Mouse (Mus musculus) heart, embryonic 10.5 days (tissue): ENCODE results near the gene Uxs1. TPM values are rescaled to one million over a fixed set of nuclear protein-coding genes. Genes with fewer than 3 reads are reported as not detected.

Source experiments
- DNase-seq: peaks from one replicate; pipeline ENCODE4 v3.0.0-alpha.2; 2017; ENCODE audit warnings: low spot score
- H3K27ac ChIP-seq: fragments of 300-500 bp; sonication (generic); 2 replicates; pipeline ENCODE4 v1.5.1; 2016; ENCODE audit warnings: mild to moderate bottlenecking
- H3K27me3 ChIP-seq: fragments of 300-500 bp; sonication (generic); 2 replicates; pipeline ENCODE4 v1.6.1; 2016; ENCODE audit warnings: mild to moderate bottlenecking; ENCODE audit not compliant: poor library complexity, insufficient read depth, severe bottlenecking
- H3K36me3 ChIP-seq: fragments of 300-500 bp; sonication (generic); 2 replicates; pipeline ENCODE4 v1.6.1; 2016; ENCODE audit warnings: mild to moderate bottlenecking, moderate library complexity
- H3K4me1 ChIP-seq: fragments of 300-500 bp; sonication (generic); 2 replicates; pipeline ENCODE4 v1.6.1; 2016; ENCODE audit warnings: mild to moderate bottlenecking
- H3K4me3 ChIP-seq: fragments of 300-500 bp; sonication (generic); 2 replicates; pipeline ENCODE4 v1.5.1; 2016; ENCODE audit warnings: mild to moderate bottlenecking, moderate library complexity
- H3K9me3 ChIP-seq: fragments of 300-500 bp; sonication (generic); 2 replicates; pipeline ENCODE4 v1.6.1; 2016; ENCODE audit warnings: mild to moderate bottlenecking, moderate library complexity
- WGBS: fragments of 180-500 bp; shearing (Covaris S2); methylation state at CpG from one replicate; pipeline ENCODE4 v1.1.7; 2016; 5-methylcytosine and 5-hydroxymethylcytosine counted together
- polyA plus RNA-seq: library from polyadenylated mRNA; unstranded; fragments of >200 nt; fragmentation: Nextera tagmentation; extraction: Ambion mirVana; gene quantifications from 2 replicates; pipeline ENCODE4 v1.2.1, GENCODE M21; 2016

Uxs1 gene
- polyA plus RNA-seq, 1 experiment from 2014 or later, result 15.6 TPM

DNA sequence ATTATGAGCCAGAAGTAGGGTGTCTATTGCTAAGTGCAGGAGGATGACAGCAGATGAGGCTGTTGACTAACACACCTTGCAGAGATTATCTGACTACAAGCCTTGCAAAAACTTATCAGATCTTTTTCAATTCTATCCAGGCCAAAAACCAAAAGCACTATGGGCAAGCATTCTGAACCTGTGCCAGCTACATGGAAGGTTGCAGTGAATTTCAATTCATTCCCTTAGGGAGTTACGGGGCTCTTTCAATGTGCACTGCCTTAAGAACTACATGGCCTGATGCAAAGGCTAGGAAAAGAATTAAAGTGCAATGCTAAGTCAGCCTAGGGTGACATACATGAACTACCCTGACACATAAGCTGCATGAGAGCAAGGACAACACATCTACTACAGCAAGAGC is 4.2 kb downstream of the Uxs1 start:
- DNase-seq, result no peak
- no peak overlapping the region for H3K4me3 ChIP-seq
- no peaks in the 10 kb centered on the region for H3K36me3 ChIP-seq
- H3K4me1 ChIP-seq, result peaks cover 9% of the 10 kb centered on the region
- no peak overlapping the region for H3K27ac ChIP-seq
- WGBS, result 96% methylated on average over 1 of the region's 1 CpGs
- no peaks in the 10 kb centered on the region for H3K9me3 ChIP-seq
- H3K27me3 ChIP-seq, result no peaks in the 10 kb centered on the region

DNA sequence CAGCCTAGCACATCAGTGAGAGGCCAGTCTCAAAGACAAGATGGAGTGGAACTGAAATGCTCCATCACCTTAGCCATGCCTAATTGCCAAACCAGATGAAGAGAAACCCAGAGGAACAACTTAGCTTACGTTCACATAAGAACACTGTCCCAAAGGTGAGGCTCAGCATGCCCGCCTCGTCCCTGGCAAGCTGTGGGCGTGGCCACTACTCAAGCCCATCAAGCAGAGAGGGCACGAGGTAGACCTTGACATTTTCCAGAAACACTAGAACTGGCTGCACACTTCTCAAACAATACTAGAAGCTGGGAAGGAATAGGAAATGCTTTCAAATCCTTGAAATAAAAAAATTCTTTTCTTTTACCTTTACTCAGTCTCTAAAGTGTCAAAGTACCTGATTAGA is 5.0 kb downstream of the Uxs1 start:
- no peak overlapping the region for H3K27ac ChIP-seq
- peaks cover 9% of the 10 kb centered on the region for H3K4me1 ChIP-seq
- WGBS, result 63% methylated on average over 5 of the region's 5 CpGs
- H3K36me3 ChIP-seq, result no peaks in the 10 kb centered on the region
- no peaks in the 10 kb centered on the region for H3K27me3 ChIP-seq
- no peak for DNase-seq
- no peaks in the 10 kb centered on the region for H3K9me3 ChIP-seq
- H3K4me3 ChIP-seq, result no peak overlapping the region

DNA sequence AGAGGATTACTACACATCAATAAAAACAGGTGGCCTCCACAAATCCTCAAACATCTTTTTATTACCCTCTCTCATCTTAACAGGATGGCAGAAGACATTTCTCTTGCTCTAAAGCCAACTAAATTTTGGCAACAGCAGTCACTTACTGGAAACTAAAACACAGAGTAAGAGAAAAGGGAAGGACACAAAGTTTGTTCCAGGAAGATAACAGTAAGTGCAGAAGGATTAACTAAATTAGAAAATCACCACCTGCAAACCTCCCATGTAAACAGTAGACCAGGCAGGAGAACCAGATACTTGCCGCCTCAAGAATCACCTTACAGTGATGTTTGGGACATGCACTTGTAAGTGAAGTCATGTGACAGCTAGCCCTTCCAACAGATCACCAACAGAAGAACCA is 5.8 kb downstream of the Uxs1 start:
- Histone ChIP-seq H3K36me3 (no peaks in the 10 kb centered on the region), H3K27me3 (no peaks in the 10 kb centered on the region), H3K4me1 (peaks cover 9% of the 10 kb centered on the region), H3K9me3 (no peaks in the 10 kb centered on the region), H3K4me3 (no peak overlapping the region), H3K27ac (no peak overlapping the region)
- 82% methylated on average over 1 of the region's 1 CpGs for WGBS
- no peak for DNase-seq

DNA sequence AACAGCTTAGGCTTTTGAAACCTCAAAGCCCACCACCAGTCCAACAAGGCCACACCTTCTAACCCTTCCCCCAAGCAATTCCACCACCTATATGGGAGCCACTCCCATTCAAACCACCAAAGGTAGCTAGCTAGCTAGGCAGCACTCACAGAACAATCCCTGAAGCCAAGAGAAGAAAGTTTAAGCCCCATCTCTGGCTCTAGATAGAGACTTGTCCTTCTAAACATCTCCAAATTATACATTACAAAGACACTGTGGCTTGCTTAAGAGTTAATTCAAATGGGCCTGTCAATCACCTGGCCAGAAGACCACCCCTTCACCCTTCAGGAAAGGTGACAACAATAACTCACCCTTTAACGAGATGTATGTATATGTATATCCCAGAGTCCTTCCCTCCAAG is 7.0 kb downstream of the Uxs1 start:
- Histone ChIP-seq H3K4me3 (no peak overlapping the region), H3K9me3 (no peaks in the 10 kb centered on the region), H3K4me1 (no peaks in the 10 kb centered on the region), H3K36me3 (no peaks in the 10 kb centered on the region), H3K27ac (no peak overlapping the region), H3K27me3 (no peaks in the 10 kb centered on the region)
- WGBS, result 64% methylated on average over 1 of the region's 1 CpGs
- DNase-seq, result no peak

DNA sequence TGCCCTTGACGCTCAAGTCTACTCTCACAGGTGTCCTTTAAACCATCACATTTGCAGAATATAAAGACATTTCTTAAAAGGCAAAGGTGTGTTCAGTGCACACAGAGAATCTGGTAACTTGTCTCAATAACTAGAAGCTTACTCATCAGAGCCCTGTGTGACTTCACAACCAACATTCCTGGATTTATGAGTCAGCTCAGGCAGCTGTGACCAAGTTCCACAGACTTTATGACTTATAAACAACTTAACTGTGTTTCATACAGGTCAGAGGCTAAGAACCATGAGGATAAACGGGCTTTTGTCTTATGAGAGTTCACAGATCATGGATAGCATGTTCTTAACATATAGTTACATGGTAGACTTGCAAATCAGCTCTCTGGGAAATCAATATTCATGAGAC is 8.5 kb downstream of the Uxs1 start:
- Histone ChIP-seq H3K27ac (no peak overlapping the region), H3K4me3 (no peak overlapping the region), H3K27me3 (no peaks in the 10 kb centered on the region), H3K4me1 (no peaks in the 10 kb centered on the region), H3K9me3 (no peaks in the 10 kb centered on the region), H3K36me3 (no peaks in the 10 kb centered on the region)
- WGBS, result 80% methylated on average over 2 of the region's 2 CpGs
- no peak for DNase-seq

DNA sequence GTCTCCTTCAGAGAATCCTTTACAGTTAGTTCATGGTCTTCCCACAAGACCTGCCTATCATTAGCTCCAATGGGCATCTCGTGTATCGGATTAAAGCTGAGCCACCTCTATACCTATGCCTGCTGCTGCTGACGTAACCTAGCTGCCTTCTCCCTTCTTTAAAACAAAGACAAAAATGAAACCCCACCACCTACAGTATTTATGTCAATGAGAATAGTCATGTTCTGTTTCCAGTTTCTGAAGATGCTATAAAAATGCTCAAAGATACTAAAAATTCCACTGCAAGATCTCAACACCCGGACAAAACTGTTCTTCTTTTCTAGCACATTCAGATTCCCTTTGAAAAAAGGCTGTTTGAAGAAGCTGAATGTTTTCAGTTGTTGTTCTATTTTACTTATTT is 9.2 kb downstream of the Uxs1 start:
- Histone ChIP-seq H3K36me3 (no peaks in the 10 kb centered on the region), H3K27me3 (no peaks in the 10 kb centered on the region), H3K9me3 (no peaks in the 10 kb centered on the region), H3K27ac (no peak overlapping the region), H3K4me3 (no peak overlapping the region), H3K4me1 (no peaks in the 10 kb centered on the region)
- WGBS, result 88% methylated on average over 4 of the region's 4 CpGs
- DNase-seq, result no peak

DNA sequence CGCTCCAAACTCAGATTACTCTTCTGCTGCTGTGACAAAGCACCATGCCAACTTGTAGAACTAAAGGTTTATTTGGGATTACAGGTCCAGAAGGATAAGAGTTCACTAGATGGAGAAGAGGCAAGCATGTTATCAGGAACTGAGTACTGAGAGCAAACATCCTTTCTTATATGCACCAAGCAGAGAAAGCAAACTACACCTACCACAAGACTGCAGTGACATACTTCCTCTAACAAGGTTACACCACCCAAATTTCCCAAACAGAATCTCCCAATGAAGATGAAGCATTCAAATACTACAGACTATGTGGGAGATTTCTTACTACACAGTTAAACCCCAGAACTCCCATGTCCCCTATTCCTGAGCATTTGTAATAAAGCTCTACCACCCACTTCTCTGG is 15.8 kb downstream of the Uxs1 start:
- Histone ChIP-seq H3K36me3 (0 out of 2 replicates have a peak, but pooled peaks cover 8% of the 10 kb centered on the region), H3K9me3 (no peaks in the 10 kb centered on the region), H3K27ac (no peak overlapping the region), H3K4me3 (no peak overlapping the region), H3K4me1 (peaks cover 4% of the 10 kb centered on the region; the same call in 1 of the 2 replicates), H3K27me3 (no peaks in the 10 kb centered on the region)
- no peak for DNase-seq
- 94% methylated on average over 1 of the region's 1 CpGs for WGBS

DNA sequence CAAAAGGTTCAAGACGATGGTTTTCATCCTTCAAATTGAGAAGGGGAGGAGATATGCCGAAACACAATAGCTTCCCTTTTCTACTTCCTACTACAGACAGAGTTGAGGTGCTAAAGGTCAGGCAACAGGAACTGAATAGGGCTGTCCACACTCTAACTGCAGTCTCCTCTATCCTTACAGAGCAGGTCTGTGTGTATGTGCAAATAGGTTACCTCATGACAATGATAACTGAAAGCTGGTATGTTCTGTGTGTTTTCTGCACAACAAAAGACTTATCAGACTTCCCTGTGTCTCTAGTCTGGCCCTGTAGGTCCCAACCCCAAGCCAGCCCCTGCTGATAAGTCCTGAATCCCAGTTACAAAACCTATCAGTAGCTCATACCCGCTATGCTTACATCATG is 16.5 kb downstream of the Uxs1 start:
- H3K4me3 ChIP-seq, result no peak overlapping the region
- H3K36me3 ChIP-seq, result 0 out of 2 replicates have a peak, but pooled peaks cover 8% of the 10 kb centered on the region
- 69% methylated on average over 3 of the region's 3 CpGs for WGBS
- H3K9me3 ChIP-seq, result no peaks in the 10 kb centered on the region
- DNase-seq, result no peak
- H3K4me1 ChIP-seq, result peaks cover 4% of the 10 kb centered on the region; the same call in 1 of the 2 replicates
- H3K27ac ChIP-seq, result no peak overlapping the region
- no peaks in the 10 kb centered on the region for H3K27me3 ChIP-seq

DNA sequence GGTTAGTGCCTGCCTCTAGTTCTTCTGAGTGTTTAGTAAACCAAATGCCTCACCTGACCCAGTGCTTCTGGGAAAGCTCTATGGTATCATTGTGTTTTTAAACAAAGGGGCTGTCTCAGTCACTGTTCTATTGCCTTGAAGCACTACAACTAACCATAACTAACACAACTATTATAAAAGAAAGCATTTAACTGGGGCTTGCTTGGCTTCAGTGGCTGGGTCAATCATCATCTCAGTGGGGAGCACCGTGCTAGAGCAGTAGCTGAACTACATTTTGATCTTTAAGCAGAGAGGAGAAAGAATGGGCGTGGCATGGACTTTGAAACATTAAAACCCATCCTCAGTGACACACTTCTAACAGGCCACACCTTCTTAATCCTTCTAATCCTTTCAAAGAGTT is 18.2 kb downstream of the Uxs1 start:
- no peaks in the 10 kb centered on the region for H3K27me3 ChIP-seq
- 91% methylated on average over 2 of the region's 2 CpGs for WGBS
- H3K27ac ChIP-seq, result no peak overlapping the region
- no peak for DNase-seq
- H3K4me1 ChIP-seq, result peaks cover 4% of the 10 kb centered on the region; the same call in 1 of the 2 replicates
- H3K9me3 ChIP-seq, result no peaks in the 10 kb centered on the region
- 0 out of 2 replicates have a peak, but pooled peaks cover 8% of the 10 kb centered on the region for H3K36me3 ChIP-seq
- no peak overlapping the region for H3K4me3 ChIP-seq

DNA sequence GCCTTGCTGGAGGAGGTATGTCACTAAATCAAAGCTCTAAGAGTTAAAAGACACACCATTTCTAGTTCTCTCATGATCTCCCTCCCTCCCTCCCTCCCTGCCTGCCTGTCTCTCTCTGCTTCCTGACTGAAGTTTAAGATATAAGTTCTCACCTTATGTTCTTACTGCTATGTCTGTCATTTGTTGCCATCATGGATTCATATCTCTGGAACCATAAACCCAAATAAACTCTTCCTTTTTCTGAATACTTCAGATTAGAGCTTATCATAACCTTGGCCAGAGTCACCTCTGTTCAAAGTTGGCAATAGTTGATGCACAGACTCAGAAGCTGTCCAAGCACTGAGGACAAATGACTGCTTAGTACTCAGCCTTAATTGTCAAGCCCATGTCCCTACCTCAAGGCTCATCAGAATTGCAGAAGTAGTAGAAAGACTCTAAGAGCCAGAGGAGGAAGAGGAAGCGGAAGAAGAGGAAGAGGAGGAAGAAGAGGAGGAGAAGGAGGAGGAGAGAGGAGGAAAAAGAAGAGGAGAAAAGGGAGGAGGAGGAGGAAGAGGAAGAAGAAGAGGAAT is 23.6 kb downstream of the Uxs1 start:
- no peaks in the 10 kb centered on the region for H3K9me3 ChIP-seq
- H3K4me1 ChIP-seq, result no peaks in the 10 kb centered on the region
- H3K4me3 ChIP-seq, result no peak overlapping the region
- 83% methylated on average over 1 of the region's 1 CpGs for WGBS
- DNase-seq, result no peak
- H3K27ac ChIP-seq, result no peak overlapping the region
- peaks cover 11% of the 10 kb centered on the region for H3K36me3 ChIP-seq
- H3K27me3 ChIP-seq, result no peaks in the 10 kb centered on the region

DNA sequence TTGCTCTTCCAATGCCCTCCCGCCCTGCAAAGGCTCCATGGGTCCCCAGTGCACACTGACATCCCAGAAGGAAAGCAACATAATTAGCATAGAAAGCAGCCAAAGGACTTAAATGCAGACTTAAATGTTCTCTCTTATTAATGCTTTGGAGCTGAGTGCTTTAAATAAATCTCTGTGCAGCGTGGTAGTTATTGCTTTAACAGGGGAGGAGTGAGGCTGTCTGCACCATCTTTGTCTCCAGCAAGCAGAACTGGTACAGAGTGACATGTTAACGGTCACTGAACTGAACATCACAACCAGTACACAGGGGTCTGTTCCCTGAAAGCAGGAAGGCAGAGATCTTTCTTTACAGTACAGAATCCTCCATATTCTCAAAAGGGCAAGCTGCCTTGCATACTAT is 29.6 kb downstream of the Uxs1 start:
- Histone ChIP-seq H3K27me3 (no peaks in the 10 kb centered on the region), H3K36me3 (peaks cover 10% of the 10 kb centered on the region), H3K4me3 (no peak overlapping the region), H3K4me1 (no peaks in the 10 kb centered on the region), H3K9me3 (no peaks in the 10 kb centered on the region), H3K27ac (no peak overlapping the region)
- 81% methylated on average over 3 of the region's 3 CpGs for WGBS
- peak; percentile 5 for DNase-seq

DNA sequence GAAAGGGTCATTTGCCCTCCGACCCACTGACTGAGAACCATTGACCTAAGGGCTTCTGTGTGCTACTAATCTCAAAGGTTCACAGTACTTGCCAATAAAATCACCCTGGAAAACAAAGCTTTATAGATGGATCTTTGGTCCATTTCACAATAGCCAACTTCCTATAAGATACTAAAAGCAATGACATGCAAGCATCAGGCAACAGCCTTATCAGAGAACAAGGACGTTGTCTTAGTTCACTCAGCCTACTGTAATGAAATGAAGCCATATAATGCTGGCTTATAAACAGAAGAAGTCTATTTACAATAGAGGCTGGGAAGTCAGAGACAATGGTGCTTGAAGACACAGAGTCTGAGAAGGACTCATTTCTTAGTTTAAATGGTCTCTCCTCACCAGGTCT is 37.8 kb downstream of the Uxs1 start:
- Histone ChIP-seq H3K27me3 (no peaks in the 10 kb centered on the region), H3K4me1 (no peaks in the 10 kb centered on the region), H3K9me3 (no peaks in the 10 kb centered on the region), H3K4me3 (no peak overlapping the region), H3K36me3 (peaks cover 11% of the 10 kb centered on the region), H3K27ac (no peak overlapping the region)
- no peak for DNase-seq
- 82% methylated on average over 2 of the region's 2 CpGs for WGBS

DNA sequence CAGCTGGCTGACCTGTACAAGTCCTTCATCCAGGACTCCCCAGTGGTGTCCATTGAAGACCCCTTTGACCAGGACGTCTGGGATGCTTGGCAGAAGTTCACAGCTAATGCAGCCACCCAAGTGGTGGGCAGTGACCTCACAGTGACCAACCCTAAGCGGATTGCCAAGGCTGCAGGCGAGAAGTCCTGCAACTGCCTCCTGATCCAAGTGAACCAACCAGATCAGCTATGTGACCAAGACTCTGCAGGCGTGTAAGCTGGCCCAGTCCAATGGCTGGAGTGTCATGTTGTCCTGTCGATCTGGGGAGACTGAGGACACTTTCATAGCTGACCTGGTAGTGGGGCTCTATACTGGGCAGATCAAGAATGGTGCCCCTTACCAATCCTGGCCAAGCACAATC is 40.9 kb downstream of the Uxs1 start:
- no peak overlapping the region for H3K4me3 ChIP-seq
- no peak overlapping the region for H3K27ac ChIP-seq
- DNase-seq, result peak; percentile 67
- 87% methylated on average over 5 of the region's 5 CpGs for WGBS
- no peaks in the 10 kb centered on the region for H3K27me3 ChIP-seq
- peaks cover 11% of the 10 kb centered on the region for H3K36me3 ChIP-seq
- H3K9me3 ChIP-seq, result no peaks in the 10 kb centered on the region
- peaks cover 4% of the 10 kb centered on the region; the same call in 1 of the 2 replicates for H3K4me1 ChIP-seq

DNA sequence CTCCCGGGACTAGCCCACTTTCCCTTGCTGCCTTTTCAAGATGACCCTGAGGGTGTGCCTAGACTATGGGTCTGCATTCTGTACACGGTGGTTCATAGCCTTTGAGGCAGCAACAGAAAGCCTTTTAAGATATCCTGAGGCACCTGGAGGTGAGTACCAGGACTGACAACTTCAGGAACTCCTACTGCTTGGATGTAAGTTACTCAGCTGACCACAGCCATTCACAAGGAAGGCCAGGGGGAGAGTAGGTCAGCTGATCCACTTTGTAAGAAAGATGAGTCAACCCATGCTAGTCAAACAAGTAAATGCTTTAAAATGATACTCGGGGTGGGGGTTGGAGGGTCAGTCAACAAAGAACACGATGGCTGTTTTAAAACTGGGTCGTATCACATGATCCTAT is 42.3 kb downstream of the Uxs1 start:
- Histone ChIP-seq H3K27ac (no peak overlapping the region), H3K4me3 (no peak overlapping the region), H3K9me3 (no peaks in the 10 kb centered on the region), H3K36me3 (peaks cover 11% of the 10 kb centered on the region), H3K27me3 (no peaks in the 10 kb centered on the region), H3K4me1 (peaks cover 13% of the 10 kb centered on the region; the same call in 1 of the 2 replicates)
- peak; percentile 59 for DNase-seq
- WGBS, result 86% methylated on average over 5 of the region's 5 CpGs
